Mouse (Mus musculus) hindbrain, embryonic 14.5 days (tissue): Measurements from ENCODE around the gene Cenpf. TPM values are rescaled to one million over a fixed set of nuclear protein-coding genes. Genes with fewer than 3 reads are reported as not detected.

Experiments used
- ATAC-seq: fragments of 200-750 bp; cut with Nextera tagmentation; 2 replicates; pipeline ENCODE4 v1.8.0; 2017; ENCODE audit warnings: moderate number of reproducible peaks, mild to moderate bottlenecking, moderate TSS enrichment, moderate library complexity; ENCODE audit not compliant: low FRiP score
- DNase-seq: peaks from one replicate; pipeline ENCODE4 v3.0.0-alpha.2; 2015; ENCODE audit warnings: low spot score
- H3K27ac ChIP-seq: fragments of 300-500 bp; sonication (generic); 2 replicates; pipeline ENCODE4 v1.5.1; 2014; ENCODE audit warnings: mild to moderate bottlenecking, moderate library complexity
- H3K27me3 ChIP-seq: fragments of 300-500 bp; sonication (generic); 2 replicates; pipeline ENCODE4 v1.6.1; 2014; ENCODE audit warnings: mild to moderate bottlenecking, low read length, mixed read lengths; ENCODE audit not compliant: control insufficient read depth, insufficient read depth
- H3K36me3 ChIP-seq: fragments of 300-500 bp; sonication (generic); replicated peaks from 2 replicates; pipeline ENCODE4 v1.6.1; 2014; ENCODE audit not compliant: control insufficient read depth, insufficient read depth
- H3K4me1 ChIP-seq: fragments of 300-500 bp; sonication (generic); replicated peaks from 2 replicates; pipeline ENCODE4 v1.6.1; 2014; ENCODE audit warnings: antibody characterized with exemption, low read length, mixed read lengths; ENCODE audit not compliant: control insufficient read depth, insufficient read depth
- H3K4me2 ChIP-seq: fragments of 300-500 bp; sonication (generic); replicated peaks from 2 replicates; pipeline ENCODE4 v1.6.1; 2014; ENCODE audit warnings: mild to moderate bottlenecking, moderate library complexity
- H3K4me3 ChIP-seq: fragments of 300-500 bp; sonication (generic); replicated peaks from 2 replicates; pipeline ENCODE4 v1.5.1; 2014; ENCODE audit warnings: mild to moderate bottlenecking, low read length
- H3K9ac ChIP-seq: fragments of 300-500 bp; sonication (generic); 2 replicates; pipeline ENCODE4 v1.6.1; 2014
- H3K9me3 ChIP-seq: fragments of 300-500 bp; sonication (generic); 2 replicates; pipeline ENCODE4 v1.6.1; 2016; ENCODE audit warnings: low read length; ENCODE audit not compliant: control insufficient read depth
- whole genome bisulfite sequencing: fragments of 180-500 bp; shearing (Covaris S2); extraction: QIAGEN DNeasy Blood & Tissue Kit; methylation state at CpG from one replicate; pipeline ENCODE4 v1.1.7; 2014; 5-methylcytosine and 5-hydroxymethylcytosine counted together
- polyA plus RNA-seq: library from polyadenylated mRNA; unstranded; fragments of >200 nt; fragmentation: Nextera tagmentation; extraction: Ambion mirVana; gene quantifications from 2 replicates; pipeline ENCODE4 v1.2.1, GENCODE M21; 2014

Gene Cenpf
- polyA plus RNA-seq, 1 experiment from 2014 or later, result 13.8 TPM

- ATAC-seq (no peak), DNase-seq (no peak)
- Histone ChIP-seq H3K36me3 (peaks cover 11% of the 10 kb centered on the region), H3K27me3 (no peaks in the 10 kb centered on the region), H3K9ac (no peak overlapping the region), H3K27ac (no peak overlapping the region), H3K4me2 (no peak overlapping the region), H3K4me3 (no peak overlapping the region), H3K9me3 (no peaks in the 10 kb centered on the region), H3K4me1 (peaks cover 5% of the 10 kb centered on the region; the same call in 1 of the 2 replicates)
- WGBS, result 94% methylated on average over 9 of the region's 9 CpGs
Measured at GRCm38 (mm10) chr1:189684786-189685415, 3.0 kb downstream of the Cenpf start.

GRCm38 (mm10) chr1:189679555-189679954 is 8.3 kb downstream of the Cenpf start:
- H3K9ac ChIP-seq, result no peak overlapping the region
- no peaks in the 10 kb centered on the region for H3K27me3 ChIP-seq
- no peaks in the 10 kb centered on the region for H3K9me3 ChIP-seq
- H3K4me1 ChIP-seq, result no peaks in the 10 kb centered on the region
- H3K27ac ChIP-seq, result no peak overlapping the region
- 90% methylated on average over 3 of the region's 3 CpGs for WGBS
- DNase-seq (no peak), ATAC-seq (no peak)
- H3K4me2 ChIP-seq, result no peak overlapping the region
- H3K36me3 ChIP-seq, result peaks cover 11% of the 10 kb centered on the region
- H3K4me3 ChIP-seq, result no peak overlapping the region

DNA sequence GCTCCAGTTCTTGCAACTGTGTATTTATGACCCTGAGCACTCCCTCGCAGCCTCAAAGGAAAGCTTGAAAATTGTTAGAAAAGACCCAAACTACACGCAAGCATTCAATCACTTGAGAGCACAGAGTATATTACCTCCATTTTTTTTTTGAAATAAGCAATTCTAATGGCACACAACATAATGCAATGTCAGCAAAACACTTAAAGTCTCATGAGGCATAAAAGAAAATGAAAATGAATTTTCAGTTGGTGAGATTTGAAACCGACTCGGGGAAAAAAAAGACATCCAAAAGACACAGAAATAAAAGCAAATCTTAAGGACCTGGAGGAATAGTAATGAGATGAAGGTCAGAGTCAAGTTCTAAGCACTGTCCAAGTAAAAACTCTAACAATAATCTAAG is 11.9 kb downstream of the Cenpf start:
- ATAC-seq, result no peak
- no peaks in the 10 kb centered on the region for H3K9me3 ChIP-seq

GRCm38 (mm10) chr1:189675421-189675820 is 12.5 kb downstream of the Cenpf start:
- Histone ChIP-seq H3K9ac (no peak overlapping the region), H3K4me3 (no peak overlapping the region), H3K27me3 (no peaks in the 10 kb centered on the region), H3K27ac (no peak overlapping the region), H3K9me3 (no peaks in the 10 kb centered on the region), H3K4me1 (no peaks in the 10 kb centered on the region), H3K36me3 (peaks cover under 1% of the 10 kb centered on the region; the same call in 1 of the 2 replicates), H3K4me2 (no peak overlapping the region)
- WGBS, result 95% methylated on average over 1 of the region's 1 CpGs
- ATAC-seq (no peak), DNase-seq (peak; percentile 72)

More for the DNA sequence above, 11.9 kb downstream of the Cenpf start:
- H3K4me1 ChIP-seq, result no peaks in the 10 kb centered on the region
- no peak overlapping the region for H3K27ac ChIP-seq
- WGBS, result 92% methylated on average over 4 of the region's 4 CpGs
- H3K4me2 ChIP-seq, result no peak overlapping the region
- H3K4me3 ChIP-seq, result no peak overlapping the region
- peaks cover 3% of the 10 kb centered on the region; the same call in 1 of the 2 replicates for H3K36me3 ChIP-seq
- no peak overlapping the region for H3K9ac ChIP-seq
- H3K27me3 ChIP-seq, result no peaks in the 10 kb centered on the region
- no peak for DNase-seq

- no peak for ATAC-seq
- H3K27ac ChIP-seq, result no peak overlapping the region
- H3K9ac ChIP-seq, result no peak overlapping the region
- no peaks in the 10 kb centered on the region for H3K4me1 ChIP-seq
- H3K27me3 ChIP-seq, result no peaks in the 10 kb centered on the region
- 0 out of 2 replicates have a peak, but pooled peaks cover 7% of the 10 kb centered on the region for H3K36me3 ChIP-seq
- no peak overlapping the region for H3K4me3 ChIP-seq
- DNase-seq, result no peak
- H3K4me2 ChIP-seq, result no peak overlapping the region
- WGBS, result 81% methylated on average over 3 of the region's 3 CpGs
- H3K9me3 ChIP-seq, result no peaks in the 10 kb centered on the region
Measured at GRCm38 (mm10) chr1:189665966-189666365, 21.9 kb downstream of the Cenpf start.

DNA sequence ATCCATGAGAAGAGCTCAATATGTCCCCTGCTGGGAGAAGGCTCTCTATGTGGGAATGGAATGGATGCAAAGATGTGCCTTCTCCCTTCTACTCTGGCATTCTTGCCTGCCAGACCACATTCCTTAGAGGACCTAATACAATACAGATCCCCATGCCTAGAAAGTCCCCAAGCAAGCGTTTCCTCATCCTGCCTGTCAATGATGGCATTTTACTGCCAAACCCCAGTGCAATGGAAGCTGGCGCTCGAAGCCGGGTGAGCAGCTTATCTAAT is 23.1 kb downstream of the Cenpf start:
- ATAC-seq (no peak), DNase-seq (no peak)
- Histone ChIP-seq H3K36me3 (0 out of 2 replicates have a peak, but pooled peaks cover 7% of the 10 kb centered on the region), H3K27ac (no peak overlapping the region), H3K4me3 (no peak overlapping the region), H3K27me3 (no peaks in the 10 kb centered on the region), H3K9ac (no peak overlapping the region), H3K4me1 (no peaks in the 10 kb centered on the region), H3K4me2 (no peak overlapping the region), H3K9me3 (no peaks in the 10 kb centered on the region)
- WGBS, result 76% methylated on average over 4 of the region's 4 CpGs

DNA sequence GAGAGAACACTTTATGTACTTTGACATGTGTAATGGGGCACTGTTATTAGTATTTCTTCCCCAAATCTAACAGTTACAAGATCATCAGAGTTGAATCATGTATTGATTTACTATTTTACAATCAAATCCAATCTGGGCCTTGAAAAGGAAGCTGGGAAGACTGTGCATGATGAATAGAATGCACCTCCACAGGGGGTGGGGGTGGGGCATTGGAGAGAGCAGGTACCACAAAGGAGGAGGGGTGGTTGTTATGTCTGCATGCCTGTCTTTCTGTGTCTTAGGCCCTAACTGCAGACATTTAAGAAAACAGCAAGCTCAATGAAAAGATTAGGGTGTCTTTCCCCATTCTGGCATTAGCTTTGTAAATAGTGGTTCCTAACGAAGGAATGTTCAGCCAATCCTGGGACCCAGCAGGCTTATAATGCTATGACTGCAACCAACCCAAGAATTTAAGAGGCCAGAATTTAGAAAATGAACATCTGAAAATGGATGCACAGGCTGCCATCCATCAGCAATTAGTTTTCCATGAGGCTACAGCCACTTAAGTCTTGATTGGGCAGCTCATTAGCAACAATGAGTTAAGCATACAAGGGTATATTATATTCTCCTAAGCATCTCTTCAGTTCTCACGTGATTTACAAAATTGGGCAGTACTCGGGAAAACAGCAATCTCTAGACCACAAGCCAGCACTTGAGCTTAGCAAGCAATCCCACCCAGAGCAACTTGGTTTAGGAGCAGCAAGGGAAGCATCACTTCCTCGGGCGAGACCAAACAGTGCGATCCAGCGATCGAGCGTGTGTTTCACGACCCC is 23.6 kb downstream of the Cenpf start:
- 0 out of 2 replicates have a peak, but pooled peaks cover 7% of the 10 kb centered on the region for H3K36me3 ChIP-seq
- no peaks in the 10 kb centered on the region for H3K9me3 ChIP-seq
- H3K4me1 ChIP-seq, result no peaks in the 10 kb centered on the region
- H3K9ac ChIP-seq, result no peak overlapping the region
- no peak overlapping the region for H3K27ac ChIP-seq
- H3K4me2 ChIP-seq, result no peak overlapping the region
- 62% methylated on average over 10 of the region's 10 CpGs for WGBS
- DNase-seq, result no peak
- no peak overlapping the region for H3K4me3 ChIP-seq
- no peaks in the 10 kb centered on the region for H3K27me3 ChIP-seq
- ATAC-seq, result no peak

DNA sequence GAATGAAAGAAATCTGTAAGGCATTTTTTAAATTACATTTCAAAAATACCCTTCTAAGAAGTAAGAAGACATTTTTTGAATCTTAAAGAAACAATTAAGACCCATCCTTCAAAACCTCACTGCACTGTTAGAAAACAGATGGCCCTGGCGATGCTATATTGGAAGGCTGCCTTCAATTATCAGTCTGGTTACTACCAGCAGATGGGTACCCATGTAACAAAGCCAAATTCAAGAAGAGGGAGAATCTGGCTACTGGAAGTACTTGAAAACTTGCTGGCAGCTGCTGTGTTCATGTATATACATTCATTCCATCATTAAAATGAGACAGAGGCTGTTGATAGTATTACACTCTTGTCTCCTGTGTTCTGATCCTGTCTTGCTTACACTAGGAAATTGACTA is 24.4 kb downstream of the Cenpf start:
- no peaks in the 10 kb centered on the region for H3K27me3 ChIP-seq
- H3K4me2 ChIP-seq, result no peak overlapping the region
- no peak overlapping the region for H3K9ac ChIP-seq
- no peaks in the 10 kb centered on the region for H3K4me1 ChIP-seq
- H3K36me3 ChIP-seq, result peaks cover 7% of the 10 kb centered on the region; the same call in 1 of the 2 replicates
- 73% methylated on average over 1 of the region's 1 CpGs for WGBS
- H3K27ac ChIP-seq, result no peak overlapping the region
- DNase-seq (no peak), ATAC-seq (no peak)
- H3K9me3 ChIP-seq, result no peaks in the 10 kb centered on the region
- no peak overlapping the region for H3K4me3 ChIP-seq

DNA sequence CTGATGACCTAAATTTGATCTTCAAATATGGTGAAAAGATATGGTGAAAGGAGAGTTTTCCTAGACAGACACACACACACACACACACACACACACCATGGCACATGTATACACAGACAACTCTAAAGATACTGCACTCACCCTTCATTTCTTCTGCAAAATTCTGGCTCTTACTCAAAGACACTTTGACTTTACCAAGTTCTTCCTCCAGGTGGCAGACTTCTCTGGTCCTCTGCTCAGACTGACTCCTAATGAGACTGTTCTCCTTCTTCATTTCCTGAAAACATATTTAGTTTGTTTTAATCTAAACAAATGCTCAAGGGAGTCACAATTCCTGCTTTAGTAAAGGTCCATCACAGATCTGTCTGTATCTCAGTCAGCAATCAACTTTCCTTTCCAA is 26.0 kb downstream of the Cenpf start:
- Histone ChIP-seq H3K27me3 (no peaks in the 10 kb centered on the region), H3K27ac (no peak overlapping the region), H3K4me1 (no peaks in the 10 kb centered on the region), H3K4me2 (no peak overlapping the region), H3K9me3 (no peaks in the 10 kb centered on the region), H3K36me3 (peaks cover 7% of the 10 kb centered on the region; the same call in 1 of the 2 replicates), H3K4me3 (no peak overlapping the region), H3K9ac (no peak overlapping the region)
- DNase-seq, result peak; percentile 75
- ATAC-seq, result no peak
